Mouse (Mus musculus) natural killer cell, adult 2 months (primary cell): ENCODE data around the gene Nxf1.
"Not testable (repeated sequence)": the region's sequence is repeated elsewhere in the genome, so short reads cannot be mapped to it uniquely, and the experiment has no call there.

Source experiments
- DNase-seq, 2 experiments: peaks; one replicate each; pipeline ENCODE4 v3.0.0; 2022; ENCODE audit warnings: low spot score in 2 of 2

Nxf1 gene

DNA sequence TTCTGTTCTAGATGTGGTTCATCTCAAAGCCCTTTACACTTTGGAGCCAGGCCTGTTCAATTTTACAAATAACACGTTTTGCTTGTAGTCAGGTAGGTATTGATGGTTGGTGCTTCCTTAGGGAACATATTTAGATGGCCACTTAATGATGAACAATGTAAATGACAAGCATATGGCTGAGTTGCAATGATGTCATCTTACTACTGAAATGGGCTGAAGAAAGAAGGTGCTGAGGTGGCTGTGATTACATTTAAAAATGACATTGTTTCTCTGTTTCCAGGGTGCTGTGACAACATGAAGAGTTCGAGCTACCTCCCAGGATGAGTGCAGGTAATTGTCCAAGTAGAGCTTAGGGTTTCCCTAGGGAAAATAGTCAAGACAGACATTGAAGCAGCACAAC is 32.5 kb upstream of the Nxf1 start:
- DNase-seq, result no peak

- DNase-seq, result no peak
Measured at GRCm38 (mm10) chr19:8725081-8725613, 31.7 kb upstream of the Nxf1 start.

- DNase-seq, result no peak
Measured at GRCm38 (mm10) chr19:8726609-8727390, 30.1 kb upstream of the Nxf1 start.

GRCm38 (mm10) chr19:8727495-8728114 is 29.3 kb upstream of the Nxf1 start:
- DNase-seq, result no peak

DNA sequence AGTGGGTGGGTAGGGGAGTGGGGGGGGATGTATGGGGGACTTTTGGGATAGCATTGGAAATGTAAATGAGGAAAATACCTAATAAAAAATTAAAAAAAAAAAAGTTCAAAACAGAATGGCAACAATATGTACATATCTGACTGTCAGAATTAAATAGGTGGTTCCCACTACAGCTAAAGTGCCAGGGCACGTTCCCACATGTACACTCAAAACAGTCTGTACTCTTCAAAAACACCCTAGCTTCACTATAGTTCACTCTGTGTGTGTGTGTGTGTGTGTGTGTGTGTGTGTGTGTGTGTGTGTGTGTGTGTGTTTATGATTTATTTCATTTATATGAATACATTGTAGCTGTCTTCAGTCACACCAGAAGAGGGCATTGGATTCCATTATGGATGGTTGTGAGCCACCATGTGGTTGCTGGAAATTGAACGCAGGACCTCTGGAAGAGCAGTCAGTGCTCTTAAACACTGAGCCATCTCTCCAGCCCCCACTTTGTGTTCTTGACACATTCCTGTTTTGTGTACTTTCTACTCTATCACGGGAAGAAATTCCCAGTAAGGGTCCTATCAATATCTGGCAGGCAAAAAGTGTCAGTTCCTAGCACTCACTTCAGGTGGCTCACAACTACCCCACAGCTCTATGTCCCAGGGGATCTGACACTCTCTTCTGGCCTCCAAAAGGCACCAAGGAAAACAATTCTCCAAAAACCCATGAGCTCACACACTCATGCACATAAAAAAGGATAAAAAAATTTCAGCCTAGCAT is 28.4 kb upstream of the Nxf1 start:
- not testable (repeated sequence) for DNase-seq

DNA sequence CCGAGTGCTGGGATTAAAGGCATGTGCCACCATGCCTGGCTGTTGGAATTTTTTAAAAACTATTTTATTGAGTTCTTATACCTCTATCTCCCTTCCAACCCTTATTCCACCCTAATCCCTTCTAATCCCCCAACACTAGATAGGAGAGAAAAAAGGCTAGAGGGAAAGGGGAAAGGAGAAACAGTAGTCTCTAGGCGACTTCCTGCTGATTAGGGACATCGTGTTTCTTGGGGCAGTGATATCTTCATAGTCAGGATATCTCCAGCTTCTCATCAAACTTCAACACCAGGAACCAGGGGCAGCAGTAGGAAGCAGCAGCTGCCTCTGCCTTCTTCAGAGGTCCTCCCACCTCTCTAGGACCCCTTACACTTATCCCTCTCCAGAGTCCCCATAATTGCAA is 22.5 kb upstream of the Nxf1 start:
- DNase-seq, result no peak

GRCm38 (mm10) chr19:8735389-8736159 is 21.3 kb upstream of the Nxf1 start, which contains the start of gene Wdr74:
Wdr74 (plus strand) TSS chr19:8735827.
- peak; percentile 83 to 88 for DNase-seq

GRCm38 (mm10) chr19:8736160-8736467 is 20.8 kb upstream of the Nxf1 start:
- DNase-seq, result no peak

- no peak for DNase-seq
Measured at GRCm38 (mm10) chr19:8738911-8739310, 18.0 kb upstream of the Nxf1 start.

GRCm38 (mm10) chr19:8739646-8740045 is 17.2 kb upstream of the Nxf1 start:
- DNase-seq, result no peak

DNA sequence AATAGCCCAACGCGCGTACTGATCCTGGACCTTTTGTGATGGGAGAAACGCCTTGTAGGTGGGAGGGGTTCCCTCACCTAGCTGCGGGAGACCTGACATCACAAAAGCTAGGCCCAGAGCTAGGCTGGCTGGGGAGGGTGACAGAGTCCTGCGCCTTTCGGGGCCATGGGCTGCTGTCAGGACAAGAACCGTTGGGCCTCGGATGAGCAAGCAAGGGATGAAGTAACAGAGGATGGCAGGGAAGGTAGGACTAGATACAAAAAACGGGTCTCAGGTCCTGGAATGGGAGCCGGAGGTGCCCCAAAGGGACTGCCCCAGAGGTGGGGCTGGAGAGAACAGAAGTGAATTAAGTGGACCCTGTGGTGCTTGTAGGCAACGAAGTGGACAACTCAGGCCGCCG is 16.3 kb upstream of the Nxf1 start, which contains the start of gene 1700092M07Rik:
Gene 1700092M07Rik (plus strand): TSS at position 116 of the 400 bp plus-strand sequence.
- no peak for DNase-seq

DNA sequence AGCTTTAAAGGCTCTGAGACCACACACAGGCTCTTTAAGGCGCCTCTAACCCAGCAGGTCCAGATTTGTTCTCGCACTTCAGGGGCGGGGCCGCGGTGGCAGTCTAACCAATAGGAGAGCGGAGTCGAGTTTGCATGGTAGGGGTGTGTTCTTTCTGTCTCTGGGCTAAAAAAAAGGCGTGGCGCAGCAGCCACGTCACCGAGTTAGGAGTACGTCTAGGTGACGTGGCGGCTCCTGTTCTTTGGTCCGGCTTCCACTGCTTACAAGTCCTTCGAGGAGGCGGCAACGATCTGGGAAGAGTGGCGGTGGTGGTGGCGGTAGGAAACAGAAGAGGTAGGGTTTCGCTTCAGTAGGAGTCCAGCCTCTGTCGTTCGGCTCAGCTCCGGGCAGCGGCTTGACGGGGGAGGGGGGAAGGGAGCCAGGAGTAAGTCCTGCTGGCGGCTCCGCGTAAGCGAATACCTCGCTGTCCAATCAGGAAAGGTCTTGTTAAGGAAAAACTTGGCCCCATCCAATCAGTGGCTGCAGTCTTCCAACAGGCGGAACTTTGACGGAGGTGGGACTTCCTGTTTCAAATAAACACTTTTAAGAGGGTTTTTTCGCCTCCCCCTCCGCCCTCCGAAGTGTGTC is 15.5 kb upstream of the Nxf1 start, which contains the start of gene Stx5a:
Gene Stx5a (plus strand): TSS at position 171 of the 627 bp plus-strand sequence.
- peak; percentile 96 for DNase-seq

DNA sequence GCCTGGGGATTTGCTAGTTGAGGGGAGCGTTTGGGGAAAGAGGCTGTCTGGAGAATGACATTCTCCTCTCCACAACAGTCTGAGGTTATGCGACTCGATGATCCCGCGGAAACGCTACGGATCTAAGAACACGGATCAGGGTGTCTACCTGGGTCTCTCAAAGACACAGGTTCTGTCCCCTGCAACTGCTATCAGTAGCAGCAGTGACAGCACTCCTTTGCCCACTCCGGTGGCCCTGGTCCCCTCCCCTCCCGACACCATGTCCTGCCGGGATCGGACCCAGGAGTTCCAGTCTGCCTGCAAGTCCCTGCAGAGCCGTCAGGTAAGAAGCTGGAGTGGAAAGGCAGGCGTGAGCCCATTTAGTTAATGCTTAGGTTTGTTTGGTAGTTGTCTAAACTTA is 14.7 kb upstream of the Nxf1 start:
- DNase-seq, result no peak

DNA sequence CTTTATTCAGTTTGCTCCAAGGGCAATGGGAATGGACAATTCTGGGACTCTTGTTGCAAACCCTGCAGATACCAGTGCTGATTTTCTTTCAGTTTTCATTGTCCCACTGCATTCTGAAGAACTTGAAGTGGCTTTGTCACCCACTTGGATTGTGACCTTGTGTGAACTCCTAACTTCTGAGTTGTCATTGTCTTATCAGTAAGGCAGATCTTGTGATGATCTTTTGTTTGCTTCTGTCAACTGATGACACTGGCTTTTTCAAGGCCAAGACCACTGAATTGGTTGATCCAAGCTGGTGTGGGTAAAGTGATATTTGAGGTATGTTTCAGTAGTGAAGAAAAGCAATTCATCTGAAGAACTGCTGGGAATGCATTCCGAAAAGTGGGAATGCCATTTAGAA is 11.5 kb upstream of the Nxf1 start:
- DNase-seq, result no peak

DNA sequence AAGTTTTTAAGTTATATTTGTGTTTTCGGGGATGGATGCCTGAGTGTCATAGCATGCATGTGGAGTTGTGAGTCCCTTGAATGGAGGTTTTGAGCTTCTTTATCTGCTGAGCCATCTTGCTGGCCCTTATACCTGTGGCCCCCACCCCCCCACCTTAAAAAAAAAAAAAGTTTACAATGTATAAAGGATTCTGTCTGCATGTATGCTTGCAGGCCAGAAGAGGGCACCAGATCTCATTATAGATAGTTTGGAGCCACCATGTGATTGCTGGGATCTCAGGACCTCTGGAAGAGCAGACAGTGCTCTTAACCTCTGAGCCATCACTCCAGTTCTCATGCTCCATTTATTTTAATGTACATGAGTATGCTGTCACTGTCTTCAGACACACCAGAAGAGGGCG is 9.5 kb upstream of the Nxf1 start:
- no peak for DNase-seq

DNA sequence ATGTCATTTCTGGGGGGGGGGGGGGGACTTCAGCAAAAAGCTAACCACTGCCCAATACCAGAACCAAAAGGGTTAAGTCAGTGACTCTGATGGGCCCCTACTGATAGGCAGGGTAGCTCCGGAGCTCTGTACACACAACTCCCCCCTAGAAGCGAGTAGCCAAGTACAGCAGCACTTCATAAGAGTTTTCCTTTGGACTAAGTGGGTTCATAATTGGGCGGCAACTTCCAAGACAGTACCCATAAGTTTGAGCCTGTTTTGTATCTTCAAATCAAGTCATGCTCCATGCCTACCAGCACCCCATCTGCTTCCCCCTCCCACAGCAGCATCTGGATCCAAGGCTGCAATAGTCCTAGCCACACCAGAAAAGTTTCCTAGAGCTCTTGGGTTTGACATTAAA is 1.2 kb upstream of the Nxf1 start:
- DNase-seq, result no peak

DNA sequence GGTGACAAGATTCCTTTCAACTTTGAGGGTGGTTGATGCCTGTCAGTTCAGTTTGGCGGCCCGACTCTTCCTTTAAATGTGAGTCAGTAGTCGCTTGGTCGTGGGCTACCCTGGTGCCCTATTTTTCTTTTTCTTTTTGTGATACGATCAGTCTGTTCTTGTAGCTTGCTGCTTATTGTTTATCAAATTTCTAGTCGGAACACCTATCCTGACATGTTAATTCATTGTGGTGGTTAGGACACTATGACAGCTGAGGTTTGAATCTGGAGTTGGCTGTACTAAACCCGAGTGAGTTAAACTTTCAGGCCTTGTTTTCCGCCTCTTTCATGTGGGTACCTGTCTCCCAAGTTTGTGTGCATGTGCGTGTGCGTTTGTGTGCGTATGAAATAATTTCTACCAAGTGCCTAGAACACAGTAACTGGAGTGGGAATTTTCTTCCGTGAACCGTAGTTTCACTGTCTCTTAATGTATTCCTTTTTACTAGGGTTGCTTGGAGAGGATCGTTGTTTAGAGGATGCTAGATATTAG is 662 bp downstream of the Nxf1 start:
- DNase-seq, result no peak

GRCm38 (mm10) chr19:8758899-8759298 is 2.0 kb downstream of the Nxf1 start:
- no peak for DNase-seq

GRCm38 (mm10) chr19:8760757-8761156 is 3.9 kb downstream of the Nxf1 start:
- DNase-seq, result peak in 1 of 2 experiments; percentile 30

- DNase-seq, result no peak
Measured at GRCm38 (mm10) chr19:8763276-8763675, 6.4 kb downstream of the Nxf1 start.

DNA sequence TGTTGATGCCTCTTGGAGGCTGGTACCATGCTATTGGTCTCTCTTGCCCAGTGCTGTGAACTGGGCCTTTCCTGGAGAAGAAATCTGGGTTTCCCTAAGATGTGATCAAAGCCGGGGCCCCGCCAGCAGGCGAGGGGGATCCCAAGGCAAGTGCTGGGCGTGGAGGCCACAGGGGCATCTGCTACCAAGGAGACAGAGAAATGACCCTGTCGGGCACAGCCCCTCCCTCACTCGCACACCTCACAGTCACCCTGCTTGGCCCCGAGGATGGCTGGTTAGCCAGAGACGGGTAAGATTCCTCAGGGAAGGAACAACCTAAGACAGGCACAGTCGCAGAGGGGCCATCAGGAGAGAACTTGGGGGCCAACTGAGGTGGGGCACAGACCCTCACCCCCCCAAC is 8.7 kb downstream of the Nxf1 start:
- DNase-seq, result no peak
